Mouse (Mus musculus) olfactory bulb, adult 2 months (tissue): Measurements from ENCODE around the gene Ocm. TPM values are rescaled to one million over a fixed set of nuclear protein-coding genes. Genes with fewer than 3 reads are reported as not detected.

Experiments
- H3K27ac ChIP-seq: fragments of 200-500 bp; 2 replicates; pipeline ENCODE4 v1.5.1; 2012; ENCODE audit warnings: low read depth, low read length; ENCODE audit not compliant: insufficient read depth
- H3K4me1 ChIP-seq: fragments of 200-500 bp; 2 replicates; pipeline ENCODE4 v1.6.1; 2012; ENCODE audit warnings: low read length; ENCODE audit not compliant: control insufficient read depth, insufficient read depth
- H3K4me3 ChIP-seq: fragments of 200-500 bp; 2 replicates; pipeline ENCODE4 v1.5.1; 2012; ENCODE audit warnings: mild to moderate bottlenecking, low read depth, low read length, moderate library complexity; ENCODE audit not compliant: insufficient read depth
- CTCF ChIP-seq: fragments of 200-500 bp; IDR thresholded peaks from 2 replicates; pipeline ENCODE4 v1.5.1; 2012; ENCODE audit warnings: low read depth, mild to moderate bottlenecking, low read length, moderate library complexity; ENCODE audit not compliant: insufficient read depth
- POLR2A ChIP-seq: fragments of 200-500 bp; IDR thresholded peaks from 2 replicates; pipeline ENCODE4 v1.6.1; 2012; ENCODE audit warnings: mild to moderate bottlenecking, low read depth, low read length, moderate library complexity; ENCODE audit not compliant: insufficient read depth
- WGBS: fragments of 180-500 bp; shearing (Covaris S2); methylation state at CpG from one replicate; pipeline ENCODE4 v1.1.7; 2018; 5-methylcytosine and 5-hydroxymethylcytosine counted together
- polyA plus RNA-seq: library from polyadenylated mRNA; stranded (reverse); fragments of >200 nt; gene quantifications from 2 replicates; pipeline ENCODE4 v1.2.4, GENCODE M21; 2012; ENCODE audit warnings: low replicate concordance; ENCODE audit not compliant: missing spikeins, insufficient read depth, insufficient read length

Gene Ocm
- polyA plus RNA-seq, 1 experiment: not detected

DNA sequence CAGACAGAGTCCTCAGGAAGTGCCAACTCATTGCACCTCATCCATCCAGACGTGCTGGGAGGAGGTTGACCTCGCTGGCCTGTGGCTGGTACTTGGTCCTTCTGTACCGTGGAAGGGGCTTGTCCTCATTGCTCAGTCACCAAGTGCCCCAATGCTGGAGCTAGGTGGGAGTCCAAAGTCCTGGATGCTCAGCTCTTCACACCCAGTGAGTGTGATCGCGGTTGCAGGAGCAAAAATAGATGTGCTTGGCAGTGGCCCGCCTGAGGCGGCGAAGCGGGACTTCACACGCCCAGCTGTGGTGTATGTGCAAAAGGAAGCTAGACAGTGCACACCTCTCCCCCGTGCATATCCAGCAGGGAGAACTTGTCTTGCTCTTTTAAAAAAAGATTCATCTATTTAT lies 16.7 kb upstream of the Ocm start:
- Histone ChIP-seq H3K4me3 (no peak overlapping the region), H3K27ac (no peak overlapping the region), H3K4me1 (peaks cover 5% of the 10 kb centered on the region)
- WGBS: 89% methylated on average over 11 of the region's 11 CpGs
- TF ChIP-seq POLR2A: no peak

GRCm38 (mm10) chr5:144040720-144041364 lies 14.4 kb upstream of the Ocm start:
- H3K4me3 ChIP-seq: no peak overlapping the region
- peaks cover 5% of the 10 kb centered on the region; the same call in 1 of the 2 replicates for H3K4me1 ChIP-seq
- TF ChIP-seq CTCF (peak; percentile 69), POLR2A (no peak)
- no peak overlapping the region for H3K27ac ChIP-seq
- 41% methylated on average over 11 of the region's 11 CpGs for WGBS

- Histone ChIP-seq H3K4me3 (no peak overlapping the region), H3K27ac (no peak overlapping the region), H3K4me1 (peaks cover 5% of the 10 kb centered on the region; the same call in 1 of the 2 replicates)
- WGBS: 89% methylated on average over 5 of the region's 5 CpGs
- TF ChIP-seq POLR2A (no peak), CTCF (no peak)
These were observed 13.4 kb upstream of the Ocm start for GRCm38 (mm10) chr5:144039886-144040285.

DNA sequence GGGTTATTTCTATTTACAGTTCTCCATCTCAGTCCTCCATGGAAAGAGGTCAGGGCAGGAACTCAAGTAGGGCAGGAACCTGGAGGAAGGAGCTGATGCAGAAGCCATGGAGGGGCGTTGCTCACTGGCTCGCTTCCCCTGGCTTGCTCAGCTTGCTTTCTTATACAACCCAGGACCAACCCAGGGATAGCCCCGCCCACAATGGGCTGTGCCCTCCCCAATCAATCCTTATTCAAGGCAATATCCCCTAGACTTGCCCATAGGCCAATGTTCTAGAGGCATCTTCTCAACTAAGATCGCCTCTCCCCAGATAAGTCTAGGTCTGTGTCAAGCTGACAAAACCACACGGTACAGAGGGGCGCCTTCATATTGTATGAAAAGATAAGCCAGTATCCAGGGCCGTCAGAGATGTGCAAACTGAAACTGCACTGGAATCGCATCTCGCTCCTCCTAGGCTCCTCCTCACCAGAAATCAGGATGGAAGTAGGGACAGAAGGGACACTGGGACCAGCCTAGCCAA lies 12.7 kb upstream of the Ocm start:
- no peak overlapping the region for H3K4me3 ChIP-seq
- WGBS: 76% methylated on average over 9 of the region's 9 CpGs
- TF ChIP-seq POLR2A (no peak), CTCF (no peak)
- peaks cover 5% of the 10 kb centered on the region; the same call in 1 of the 2 replicates for H3K4me1 ChIP-seq
- H3K27ac ChIP-seq: no peak overlapping the region

GRCm38 (mm10) chr5:144036952-144037351 lies 10.5 kb upstream of the Ocm start:
- 45% methylated on average over 17 of the region's 17 CpGs for WGBS
- no peak overlapping the region for H3K27ac ChIP-seq
- peaks cover 5% of the 10 kb centered on the region; the same call in 1 of the 2 replicates for H3K4me1 ChIP-seq
- TF ChIP-seq CTCF: no peak
- no peak for TF ChIP-seq POLR2A
- no peak overlapping the region for H3K4me3 ChIP-seq

DNA sequence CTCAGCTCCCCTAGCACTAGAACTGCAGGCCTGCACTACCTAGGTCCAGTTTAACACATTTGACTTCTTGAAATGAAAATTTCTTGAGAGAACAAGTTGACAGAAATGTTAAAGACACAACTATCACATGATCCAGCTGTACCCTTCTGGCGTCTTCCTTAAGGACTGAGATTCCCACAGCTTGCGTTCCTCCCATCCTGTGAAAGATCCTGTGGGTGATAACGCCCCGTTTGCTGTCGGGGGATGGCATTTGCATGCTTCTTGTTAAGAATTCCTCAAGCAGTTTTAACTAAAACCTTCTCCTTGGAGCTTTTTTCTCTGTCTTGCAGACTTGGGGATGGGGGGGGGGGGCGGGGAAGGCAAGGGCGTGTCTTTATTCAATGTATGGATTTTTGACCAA lies 8.1 kb upstream of the Ocm start:
- H3K4me3 ChIP-seq: no peak overlapping the region
- no peak overlapping the region for H3K27ac ChIP-seq
- 63% methylated on average over 7 of the region's 7 CpGs for WGBS
- TF ChIP-seq CTCF: no peak
- no peak for TF ChIP-seq POLR2A
- peaks cover 5% of the 10 kb centered on the region; the same call in 1 of the 2 replicates for H3K4me1 ChIP-seq

DNA sequence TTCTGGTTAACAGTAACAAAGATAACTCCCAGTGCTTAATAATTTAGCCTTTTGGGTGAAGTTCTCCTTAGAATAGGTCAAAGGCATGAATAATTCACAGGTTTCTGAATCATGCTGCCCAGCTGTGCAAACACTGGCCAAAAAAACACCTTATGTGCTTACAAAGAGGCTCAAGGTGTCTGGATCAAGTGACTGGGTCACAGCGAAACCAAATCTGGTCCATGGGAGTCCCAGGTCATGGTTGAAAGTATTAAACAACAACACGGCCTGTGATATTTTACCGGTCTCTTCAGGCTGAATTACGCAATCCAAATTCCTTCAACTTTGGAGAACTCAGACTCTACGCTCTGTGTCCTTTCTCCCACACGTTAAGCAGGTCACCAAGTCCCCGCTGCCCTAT lies 6.0 kb upstream of the Ocm start:
- Histone ChIP-seq H3K4me3 (no peak overlapping the region), H3K4me1 (peaks cover 5% of the 10 kb centered on the region; the same call in 1 of the 2 replicates), H3K27ac (no peak overlapping the region)
- 92% methylated on average over 7 of the region's 7 CpGs for WGBS
- TF ChIP-seq CTCF (no peak), POLR2A (no peak)

- no peak overlapping the region for H3K4me3 ChIP-seq
- H3K4me1 ChIP-seq: 0 out of 2 replicates have a peak, but pooled peaks cover 2% of the 10 kb centered on the region
- no peak overlapping the region for H3K27ac ChIP-seq
- TF ChIP-seq POLR2A (no peak), CTCF (no peak)
- 88% methylated on average over 9 of the region's 9 CpGs for WGBS
These were observed 10.6 kb downstream of the Ocm start for GRCm38 (mm10) chr5:144015845-144016244.

DNA sequence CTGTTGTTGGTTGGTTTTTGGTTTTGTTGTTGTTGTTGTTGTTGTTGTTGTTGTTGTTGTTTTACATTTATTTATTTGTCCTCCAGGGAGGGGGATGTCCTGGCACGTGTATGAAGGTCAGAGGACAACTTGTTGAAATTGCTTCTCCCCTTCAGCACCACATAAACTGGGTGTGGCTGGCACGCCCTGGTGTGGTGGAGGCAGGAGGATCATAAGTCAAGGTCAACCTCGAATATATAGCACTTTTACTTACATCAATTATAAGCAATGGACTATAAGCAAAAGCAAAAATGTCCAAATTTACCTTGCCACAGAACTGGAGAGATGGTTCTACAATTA lies 11.2 kb downstream of the Ocm start:
- H3K4me1 ChIP-seq: 0 out of 2 replicates have a peak, but pooled peaks cover 2% of the 10 kb centered on the region
- WGBS: 79% methylated on average over 3 of the region's 3 CpGs
- no peak overlapping the region for H3K4me3 ChIP-seq
- H3K27ac ChIP-seq: no peak overlapping the region
- no peak for TF ChIP-seq CTCF
- no peak for TF ChIP-seq POLR2A
